Mouse (Mus musculus) gastrocnemius, adult 2 months (tissue): ENCODE measurements at regions not wholly inside any gene's neighbourhood (a gene's known extent, or its start where the extent isn't known, plus 50 kb on each side); places are given as distances from the start of the nearest gene placed in this dataset.

ENCODE experiments used
- DNase-seq: peaks from one replicate; pipeline ENCODE4 v3.0.0; 2022
- H3K27ac ChIP-seq: fragments of 200-600 bp; 2 replicates; pipeline ENCODE4 v1.8.1; 2022; ENCODE audit warnings: mild to moderate bottlenecking
- H3K4me3 ChIP-seq: fragments of 200-600 bp; 2 replicates; pipeline ENCODE4 v1.8.1; 2022; ENCODE audit warnings: mild to moderate bottlenecking, moderate library complexity
- CTCF ChIP-seq: fragments of 200-600 bp; IDR thresholded peaks from 2 replicates; pipeline ENCODE4 v1.8.1; 2022; ENCODE audit warnings: antibody characterized with exemption, mild to moderate bottlenecking, moderate library complexity
- intact Hi-C: fragments of 180-260 bp; cut with DNase I; formaldehyde crosslinking; loops from one replicate; pipeline ENCODE4 v1.15.1; 2025

DNA sequence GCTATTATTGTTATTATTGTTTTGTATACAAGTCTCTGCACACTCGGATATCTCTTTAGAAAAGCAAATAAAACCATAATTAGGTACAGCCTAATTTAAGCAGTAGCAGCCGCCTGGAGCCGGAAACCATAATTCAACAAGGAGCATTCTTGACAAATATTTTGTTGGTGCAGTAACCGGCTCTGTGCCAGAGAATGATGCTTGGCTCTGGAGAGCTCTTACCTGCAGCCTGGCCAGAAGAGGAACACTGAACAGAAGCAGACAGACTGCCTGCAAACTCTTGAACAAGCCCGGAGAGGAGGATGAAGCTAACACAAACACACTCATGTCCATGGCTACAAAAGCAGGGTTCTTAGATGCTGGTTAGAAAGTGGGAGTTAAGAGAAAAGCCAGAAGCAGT, 73.9 kb upstream of the Nkx2-2 start:
- intact Hi-C loops = loop anchor here (10.0 kb wide), 1 partner anchor 633 kb away; no protein-coding TSS in a partner anchor
- H3K4me3 ChIP-seq = no peak overlapping the region
- H3K27ac ChIP-seq = no peak overlapping the region
- no peak for TF ChIP-seq CTCF
- no peak for DNase-seq

DNA sequence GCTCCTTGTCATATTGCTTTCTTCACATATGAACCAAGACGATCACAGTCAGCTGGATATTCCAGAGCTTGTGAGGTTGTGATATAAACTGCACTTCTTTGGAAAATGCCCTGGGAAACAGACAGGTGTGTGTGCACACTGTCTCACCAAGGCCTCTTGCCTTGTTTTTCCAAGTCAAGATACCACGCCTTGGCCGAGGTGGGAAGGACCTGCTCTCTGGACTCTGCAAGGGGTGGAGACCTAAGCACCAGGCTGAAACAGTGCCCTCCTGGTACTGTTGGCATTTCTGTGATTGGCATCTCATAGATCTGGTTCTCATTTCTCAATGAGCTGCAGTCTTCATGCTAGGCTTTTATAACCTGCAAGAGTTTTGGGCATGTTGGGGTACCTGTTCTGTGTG, 73.2 kb upstream of the Nkx2-2 start:
- no peak overlapping the region for H3K4me3 ChIP-seq
- no peak for TF ChIP-seq CTCF
- intact Hi-C loops = loop anchor here (10.0 kb wide), 1 partner anchor 632 kb away; no protein-coding TSS in a partner anchor
- DNase-seq = no peak
- no peak overlapping the region for H3K27ac ChIP-seq

- Histone ChIP-seq H3K4me3 (no peak overlapping the region), H3K27ac (no peak overlapping the region)
- peak; percentile 63 for DNase-seq
- TF ChIP-seq CTCF = peak; percentile 86
- intact Hi-C loops = no loop called here
Measured at GRCm38 (mm10) chr2:147256696-147257095, 62.7 kb upstream of the Nkx2-2 start.

- TF ChIP-seq CTCF = no peak
- Histone ChIP-seq H3K27ac (no peak overlapping the region), H3K4me3 (no peak overlapping the region)
- no peak for DNase-seq
- intact Hi-C loops = no loop called here
Measured at GRCm38 (mm10) chr2:147254944-147255343, 60.9 kb upstream of the Nkx2-2 start.

- TF ChIP-seq CTCF = no peak
- Histone ChIP-seq H3K4me3 (no peak overlapping the region), H3K27ac (no peak overlapping the region)
- DNase-seq = no peak
- intact Hi-C loops = no loop called here
Measured at GRCm38 (mm10) chr2:147254137-147254536, 60.1 kb upstream of the Nkx2-2 start.

DNA sequence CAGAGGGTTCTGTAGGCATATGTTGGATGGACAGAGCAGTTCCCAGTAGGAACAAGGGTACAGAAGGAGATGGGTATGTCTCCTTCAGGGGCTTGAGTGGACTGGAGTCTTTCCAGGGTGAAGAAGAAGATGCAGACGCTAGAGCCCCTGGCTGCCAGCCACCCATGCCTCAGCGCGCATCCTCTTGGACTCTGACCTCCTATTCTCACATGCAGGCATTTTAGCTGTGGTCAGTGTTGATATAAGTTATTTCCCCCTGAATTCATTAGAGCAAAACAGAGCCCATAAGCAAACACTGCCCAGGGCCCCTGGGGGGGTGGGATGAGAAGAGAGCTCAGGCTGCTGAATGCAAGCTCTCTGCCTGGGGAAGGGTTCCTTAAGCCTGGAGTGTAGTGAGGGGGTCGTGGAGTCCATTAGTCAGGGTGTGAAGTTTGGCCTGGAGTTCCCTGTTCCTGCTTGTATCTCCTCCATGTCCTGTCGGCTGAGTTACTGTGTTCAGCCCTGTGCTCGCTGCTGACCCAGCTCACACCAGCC, 54.0 kb upstream of the Nkx2-2 start:
- intact Hi-C loops = no loop called here
- no peak for TF ChIP-seq CTCF
- no peak overlapping the region for H3K27ac ChIP-seq
- no peak for DNase-seq
- H3K4me3 ChIP-seq = no peak overlapping the region

- TF ChIP-seq CTCF = no peak
- intact Hi-C loops = no loop called here
Measured at GRCm38 (mm10) chr2:147247238-147247637, 53.2 kb upstream of the Nkx2-2 start.

GRCm38 (mm10) chr2:147244406-147244805, 50.4 kb upstream of the Nkx2-2 start:
- intact Hi-C loops = no loop called here
- Histone ChIP-seq H3K4me3 (no peak overlapping the region), H3K27ac (no peak overlapping the region)
- TF ChIP-seq CTCF = no peak
- DNase-seq = no peak

More at GRCm38 (mm10) chr2:147247238-147247637, 53.2 kb upstream of the Nkx2-2 start:
- no peak overlapping the region for H3K4me3 ChIP-seq
- no peak overlapping the region for H3K27ac ChIP-seq
- DNase-seq = no peak
